Mouse (Mus musculus) testis, adult 2 months (tissue): ENCODE measurements around the gene 9230112D13Rik.

Source experiments
- CTCF ChIP-seq: fragments of 200-500 bp; IDR thresholded peaks from 2 replicates; pipeline ENCODE4 v1.5.1; 2012; ENCODE audit warnings: low read depth, mild to moderate bottlenecking, inconsistent platforms, low read length, moderate library complexity; ENCODE audit not compliant: control insufficient read depth, insufficient read depth, insufficient replicate concordance
- POLR2A ChIP-seq: fragments of 200-500 bp; IDR thresholded peaks from 2 replicates; pipeline ENCODE4 v1.6.1; 2012; ENCODE audit warnings: low read depth, mild to moderate bottlenecking, inconsistent platforms, low read length, moderate library complexity; ENCODE audit not compliant: control insufficient read depth

DNA sequence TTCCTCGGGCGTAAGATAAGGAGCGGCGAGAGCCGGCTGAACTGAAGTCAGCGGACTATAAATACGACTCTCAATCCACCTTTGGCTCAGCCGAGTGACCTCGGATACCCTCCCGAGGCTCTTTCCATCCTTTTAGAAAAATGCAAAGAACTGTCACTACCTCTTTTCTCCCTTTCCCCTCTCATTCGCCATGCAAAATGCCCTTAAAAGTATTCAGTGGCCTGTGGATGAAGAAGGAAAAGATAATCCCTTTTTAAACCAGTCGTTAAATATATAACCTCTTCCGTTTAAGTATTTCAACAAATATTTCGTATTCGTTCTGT is 19.3 kb downstream of the 9230112D13Rik start, which contains the start of gene Bmpr1a:
- TF ChIP-seq CTCF = no peak
- TF ChIP-seq POLR2A = no peak
